Comparison of ENCODE assay signal across 8 mouse cellular contexts in genomic region chr8:126496915-126497314, GRCm38 (mm10). TPM values are rescaled to one million over a fixed set of nuclear protein-coding genes. Genes with fewer than 3 reads are reported as not detected.
A peak's percentile ranks its signal among the peaks of the same experiment; 100 is the strongest.
DNase-seq lines count a peak whose midpoint lies in the region; ATAC-seq and TF ChIP-seq lines count a peak whose summit lies in the region.

No protein-coding gene starts in this region.

- peak overlapping the region; percentile 36; the same call in 1 of the 2 replicates for H3K27ac ChIP-seq in heart, adult 2 months
- peak overlapping the region; percentile 95 for H3K27ac ChIP-seq in layer of hippocampus, adult 2 months
- no peak overlapping the region for H3K27ac ChIP-seq in embryonic facial prominence, embryonic 11.5 days (replicated peaks; ENCODE audit: low read depth, low read length)
- H3K27ac ChIP-seq in limb, embryonic 14.5 days (replicated peaks; ENCODE audit: low read depth, low read length), result 0 out of 2 replicates have a peak overlapping the region, but pooled peaks have one; percentile 21

- no peak overlapping the region for H3K4me2 ChIP-seq in embryonic facial prominence, embryonic 11.5 days (ENCODE audit: low read depth, low read length)
- H3K4me2 ChIP-seq in limb, embryonic 14.5 days (replicated peaks; ENCODE audit: low read depth, low read length, severe bottlenecking), result peak overlapping the region; percentile 66; the same call in 1 of the 2 replicates

- H3K36me3 ChIP-seq in heart, adult 2 months (ENCODE audit: control insufficient read depth, insufficient read depth, low read length), result no peaks in the 10 kb centered on the region
- H3K36me3 ChIP-seq in embryonic facial prominence, embryonic 11.5 days (replicated peaks; ENCODE audit: control insufficient read depth, insufficient read depth, low read depth, low read length), result no peaks in the 10 kb centered on the region
- H3K36me3 ChIP-seq in limb, embryonic 14.5 days (ENCODE audit: control insufficient read depth, insufficient read depth, low read length), result no peaks in the 10 kb centered on the region

- TF ChIP-seq CTCF in heart, adult 2 months (IDR thresholded peaks at IDR 0.05), result no peak
- no peak for TF ChIP-seq CTCF in layer of hippocampus, adult 2 months (conservative IDR thresholded peaks at IDR 0.05)

- 79% methylated on average over 5 of the region's 5 CpGs for WGBS in heart, adult 2 months
- 85% methylated on average over 5 of the region's 5 CpGs for WGBS in embryonic facial prominence, embryonic 11.5 days
- WGBS in limb, embryonic 14.5 days, result 79% methylated on average over 5 of the region's 5 CpGs

- no peak overlapping the region for H3K4me3 ChIP-seq in heart, adult 2 months
- H3K4me3 ChIP-seq in layer of hippocampus, adult 2 months, result no peak overlapping the region
- no peak overlapping the region for H3K4me3 ChIP-seq in embryonic facial prominence, embryonic 11.5 days (ENCODE audit: low read depth, low read length)
- no peak overlapping the region for H3K4me3 ChIP-seq in limb, embryonic 14.5 days (replicated peaks; ENCODE audit: low read length)

- H3K9ac ChIP-seq in heart, adult 2 months (ENCODE audit: low read depth, low read length), result no peak overlapping the region
- peak overlapping the region; percentile 54 for H3K9ac ChIP-seq in embryonic facial prominence, embryonic 11.5 days (replicated peaks; ENCODE audit: low read length)
- peak overlapping the region; percentile 56; the same call in 1 of the 2 replicates for H3K9ac ChIP-seq in limb, embryonic 14.5 days (ENCODE audit: low read depth, low read length, severe bottlenecking)

- intact Hi-C loops in heart, adult 2 months (cut with DNase I), result loop anchor here (1.0 to 2.0 kb wide), 6 partner anchors 86 to 424 kb away; no protein-coding TSS in a partner anchor

- no peak for TF ChIP-seq POLR2A in heart, adult 2 months (IDR thresholded peaks at IDR 0.05; ENCODE audit: insufficient read depth, low read depth, low read length)
- no peak for TF ChIP-seq POLR2A in limb, embryonic 14.5 days (IDR thresholded peaks at IDR 0.05; ENCODE audit: borderline replicate concordance, extremely low read depth, insufficient read depth, insufficient read length)

- no peak for TF ChIP-seq EP300 in heart, adult 2 months (IDR thresholded peaks at IDR 0.05; ENCODE audit: insufficient read depth, low read depth, low read length)

- no peak for DNase-seq in heart, adult 2 months
- DNase-seq in heart, postnatal 4 days, result no peak
- no peak for DNase-seq in layer of hippocampus, adult 2 months (ENCODE audit: low spot score in 2 of 2)
- no peak for DNase-seq in layer of hippocampus, adult 11-12 months (ENCODE audit: low spot score)
- DNase-seq in embryonic facial prominence, embryonic 11.5 days (ENCODE audit: low spot score), result no peak
- DNase-seq in limb, embryonic 14.5 days (ENCODE audit: low spot score), result no peak
- no peak for DNase-seq in right cerebral cortex, postnatal 4 days
- DNase-seq in frontal cortex, postnatal 36 days (ENCODE audit: low spot score in 2 of 2), result no peak

- no peaks in the 10 kb centered on the region for H3K79me2 ChIP-seq in heart, adult 2 months (replicated peaks; ENCODE audit: control insufficient read depth, insufficient read depth, low read length)

- ATAC-seq in embryonic facial prominence, embryonic 11.5 days (replicated peaks; ENCODE audit: insufficient number of reproducible peaks, low FRiP score, low TSS enrichment, low read depth), result no peak
- ATAC-seq in limb, embryonic 14.5 days (ENCODE audit: low FRiP score, low read depth), result no peak

- H3K27me3 ChIP-seq in heart, adult 2 months (ENCODE audit: control insufficient read depth, insufficient read depth, low read length), result no peaks in the 10 kb centered on the region
- H3K27me3 ChIP-seq in embryonic facial prominence, embryonic 11.5 days (ENCODE audit: control insufficient read depth, insufficient read depth, low read length), result no peaks in the 10 kb centered on the region
- no peaks in the 10 kb centered on the region for H3K27me3 ChIP-seq in limb, embryonic 14.5 days (ENCODE audit: control insufficient read depth, insufficient read depth, low read length)

- peaks cover 7% of the 10 kb centered on the region for H3K4me1 ChIP-seq in heart, adult 2 months (ENCODE audit: control insufficient read depth, insufficient read depth, low read length)
- 0 out of 2 replicates have a peak, but pooled peaks cover 2% of the 10 kb centered on the region for H3K4me1 ChIP-seq in embryonic facial prominence, embryonic 11.5 days (ENCODE audit: control insufficient read depth, insufficient read depth, low read length)
- peaks cover 15% of the 10 kb centered on the region for H3K4me1 ChIP-seq in limb, embryonic 14.5 days (ENCODE audit: control insufficient read depth, insufficient read depth, low read length)

- no peaks in the 10 kb centered on the region for H3K9me3 ChIP-seq in embryonic facial prominence, embryonic 11.5 days (replicated peaks; ENCODE audit: control insufficient read depth, low read length)
- no peaks in the 10 kb centered on the region for H3K9me3 ChIP-seq in limb, embryonic 14.5 days (ENCODE audit: control insufficient read depth, low read length)

RNA-seq across cellular contexts. Expression of gene Tarbp1, which starts 22.1 kb away (rescaled TPM):
- total RNA-seq in heart, adult 2 months (2021), result 1 to 10 TPM; 3.9 to 4.0 TPM
- polyA plus RNA-seq in heart, adult 2 months (2012; rRNA removed), result 2.5 and 4.9 TPM in 2 replicates
- total RNA-seq in heart, postnatal 4 days (2021), result 1 to 10 TPM; 5.0 to 5.9 TPM
- total RNA-seq in layer of hippocampus, adult 2 months (2021), result 1 to 10 TPM; 4.6 to 4.9 TPM
- polyA plus RNA-seq in embryonic facial prominence, embryonic 11.5 days (2014; fragmentation: Nextera tagmentation; extraction: Ambion mirVana), result 2.6 and 3.4 TPM in 2 replicates
- polyA plus RNA-seq in limb, embryonic 14.5 days (2012; rRNA removed), result 8.2 and 9.9 TPM in 2 replicates
- 3.3 and 4.0 TPM in 2 replicates for polyA plus RNA-seq in limb, embryonic 14.5 days (2014; fragmentation: Nextera tagmentation; extraction: Ambion mirVana)
